Mouse (Mus musculus): ENCODE results near the gene Adgrv1. TPM values are rescaled to one million over a fixed set of nuclear protein-coding genes. Genes with fewer than 3 reads are reported as not detected.

Adgrv1 gene
- polyA plus RNA-seq, 1 experiment from 2014 or later = 1.4 TPM

- Histone ChIP-seq H3K36me3 (ENCODE audit: control insufficient read depth, insufficient read depth, low read length) (no peaks in the 10 kb centered on the region), H3K4me1 (replicated peaks; ENCODE audit: control insufficient read depth, insufficient read depth) (no peaks in the 10 kb centered on the region), H3K27ac (replicated peaks) (no peak overlapping the region), H3K4me2 (replicated peaks; ENCODE audit: low read depth) (no peak overlapping the region), H3K9me3 (ENCODE audit: control insufficient read depth, low read length) (no peaks in the 10 kb centered on the region), H3K4me3 (ENCODE audit: low read depth, low read length) (no peak overlapping the region), H3K27me3 (ENCODE audit: control insufficient read depth, insufficient read depth, low read length) (no peaks in the 10 kb centered on the region), H3K9ac (ENCODE audit: low read length) (no peak overlapping the region)
- 56% methylated on average over 1 of the region's 1 CpGs for WGBS
- TF ChIP-seq EP300 (optimal IDR thresholded peaks at IDR 0.05) (no peak), CTCF (IDR thresholded peaks at IDR 0.05; ENCODE audit: low read depth) (no peak)
- no peak for ATAC-seq (ENCODE audit: low FRiP score, low TSS enrichment)
- no peak for DNase-seq (ENCODE audit: low spot score)
Observed at GRCm38 (mm10) chr13:81090051-81090836, 542.7 kb downstream of the Adgrv1 start.

- H3K27me3 ChIP-seq (ENCODE audit: control insufficient read depth, insufficient read depth, low read length) = no peaks in the 10 kb centered on the region
- TF ChIP-seq EP300 (optimal IDR thresholded peaks at IDR 0.05) = no peak
- TF ChIP-seq CTCF (IDR thresholded peaks at IDR 0.05; ENCODE audit: low read depth) = no peak
- H3K9me3 ChIP-seq (ENCODE audit: control insufficient read depth, low read length) = no peaks in the 10 kb centered on the region
- ATAC-seq (ENCODE audit: low FRiP score, low TSS enrichment) (no peak), DNase-seq (ENCODE audit: low spot score) (no peak)
- H3K4me3 ChIP-seq (ENCODE audit: low read depth, low read length) = no peak overlapping the region
- H3K9ac ChIP-seq (ENCODE audit: low read length) = no peak overlapping the region
- H3K27ac ChIP-seq (replicated peaks) = no peak overlapping the region
- H3K4me1 ChIP-seq (replicated peaks; ENCODE audit: control insufficient read depth, insufficient read depth) = no peaks in the 10 kb centered on the region
- 81% methylated on average over 2 of the region's 2 CpGs for WGBS
- no peak overlapping the region for H3K4me2 ChIP-seq (replicated peaks; ENCODE audit: low read depth)
- no peaks in the 10 kb centered on the region for H3K36me3 ChIP-seq (ENCODE audit: control insufficient read depth, insufficient read depth, low read length)
Observed at GRCm38 (mm10) chr13:81086969-81087682, 545.8 kb downstream of the Adgrv1 start.

DNA sequence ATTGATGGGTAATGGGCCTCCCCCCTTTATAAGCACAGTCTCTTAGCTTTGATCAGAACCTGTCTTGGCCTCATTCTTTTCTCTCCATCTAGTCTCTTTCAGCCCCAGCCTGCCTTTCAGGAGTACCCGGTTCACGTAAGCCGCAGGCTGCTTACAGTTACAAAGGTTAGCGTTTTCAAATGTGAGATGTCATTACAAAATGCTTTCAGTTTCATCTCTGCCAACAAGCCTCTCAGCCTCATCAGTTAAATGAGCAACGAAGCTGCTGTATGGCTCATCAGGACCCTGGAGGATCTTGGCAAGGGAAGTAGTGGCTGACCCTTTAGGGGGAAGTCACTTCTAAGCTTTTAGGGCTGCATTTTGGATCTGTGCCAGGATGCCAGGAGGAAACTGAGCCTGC, 560.7 kb downstream of the Adgrv1 start:
- H3K27me3 ChIP-seq (ENCODE audit: control insufficient read depth, insufficient read depth, low read length) = no peaks in the 10 kb centered on the region
- H3K4me3 ChIP-seq (ENCODE audit: low read depth, low read length) = no peak overlapping the region
- DNase-seq (ENCODE audit: low spot score) = no peak
- H3K4me1 ChIP-seq (replicated peaks; ENCODE audit: control insufficient read depth, insufficient read depth) = no peaks in the 10 kb centered on the region
- TF ChIP-seq CTCF (IDR thresholded peaks at IDR 0.05; ENCODE audit: low read depth) (no peak), EP300 (optimal IDR thresholded peaks at IDR 0.05) (no peak)
- 82% methylated on average over 5 of the region's 5 CpGs for WGBS
- H3K9ac ChIP-seq (ENCODE audit: low read length) = no peak overlapping the region
- no peak overlapping the region for H3K4me2 ChIP-seq (replicated peaks; ENCODE audit: low read depth)
- H3K27ac ChIP-seq (replicated peaks) = no peak overlapping the region
- H3K9me3 ChIP-seq (ENCODE audit: control insufficient read depth, low read length) = no peaks in the 10 kb centered on the region
- H3K36me3 ChIP-seq (ENCODE audit: control insufficient read depth, insufficient read depth, low read length) = no peaks in the 10 kb centered on the region
- no peak for ATAC-seq (ENCODE audit: low FRiP score, low TSS enrichment)

DNA sequence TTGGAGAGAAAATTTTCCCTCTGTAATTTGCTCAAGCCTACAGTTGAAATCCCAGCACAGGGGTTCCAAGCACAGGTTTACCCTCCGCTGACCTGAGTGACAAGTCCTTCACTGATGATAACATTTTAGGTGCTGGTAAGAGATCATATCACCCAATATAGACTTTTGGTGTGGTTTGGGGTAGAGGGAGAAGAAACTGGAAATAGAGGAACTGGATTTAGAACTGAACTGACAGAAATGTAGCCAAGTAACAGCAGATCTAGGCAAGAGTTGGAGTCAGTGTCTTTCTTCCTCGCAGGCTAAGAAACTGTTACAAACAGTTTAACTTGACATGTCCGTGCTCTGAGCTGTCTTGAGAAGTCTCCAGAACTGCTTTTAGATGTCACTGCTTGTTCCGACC, 581.5 kb downstream of the Adgrv1 start:
- H3K27me3 ChIP-seq (ENCODE audit: control insufficient read depth, insufficient read depth, low read length) = no peaks in the 10 kb centered on the region
- no peak overlapping the region for H3K9ac ChIP-seq (ENCODE audit: low read length)
- no peaks in the 10 kb centered on the region for H3K4me1 ChIP-seq (replicated peaks; ENCODE audit: control insufficient read depth, insufficient read depth)
- ATAC-seq (ENCODE audit: low FRiP score, low TSS enrichment) (no peak), DNase-seq (ENCODE audit: low spot score) (no peak)
- H3K9me3 ChIP-seq (ENCODE audit: control insufficient read depth, low read length) = no peaks in the 10 kb centered on the region
- no peak overlapping the region for H3K4me2 ChIP-seq (replicated peaks; ENCODE audit: low read depth)
- H3K36me3 ChIP-seq (ENCODE audit: control insufficient read depth, insufficient read depth, low read length) = no peaks in the 10 kb centered on the region
- H3K27ac ChIP-seq (replicated peaks) = no peak overlapping the region
- 78% methylated on average over 4 of the region's 4 CpGs for WGBS
- TF ChIP-seq CTCF (IDR thresholded peaks at IDR 0.05; ENCODE audit: low read depth) (no peak), EP300 (optimal IDR thresholded peaks at IDR 0.05) (no peak)
- H3K4me3 ChIP-seq (ENCODE audit: low read depth, low read length) = no peak overlapping the region

DNA sequence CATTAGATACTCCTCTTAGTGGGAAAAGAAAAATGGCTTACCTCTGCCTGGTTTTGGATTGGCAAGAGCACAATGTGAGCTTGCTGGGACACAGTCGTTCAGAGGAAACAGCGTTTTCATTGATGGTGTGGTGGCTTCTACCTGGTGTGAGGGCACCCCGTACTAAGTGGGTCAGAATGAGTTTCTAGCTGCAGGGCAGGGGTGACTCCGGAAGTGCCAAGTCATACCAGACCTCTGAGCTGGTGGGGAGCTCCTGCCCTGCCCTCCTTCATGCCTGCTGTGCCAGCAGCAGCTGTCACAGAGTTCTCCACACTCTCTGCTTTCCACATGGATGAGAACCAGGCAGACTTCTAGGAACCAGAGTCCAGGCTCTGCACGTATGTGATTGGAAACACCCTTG, 582.0 kb downstream of the Adgrv1 start:
- Histone ChIP-seq H3K9me3 (ENCODE audit: control insufficient read depth, low read length) (no peaks in the 10 kb centered on the region), H3K36me3 (ENCODE audit: control insufficient read depth, insufficient read depth, low read length) (no peaks in the 10 kb centered on the region), H3K27me3 (ENCODE audit: control insufficient read depth, insufficient read depth, low read length) (no peaks in the 10 kb centered on the region), H3K4me2 (replicated peaks; ENCODE audit: low read depth) (no peak overlapping the region), H3K4me3 (ENCODE audit: low read depth, low read length) (no peak overlapping the region), H3K27ac (replicated peaks) (no peak overlapping the region), H3K9ac (ENCODE audit: low read length) (no peak overlapping the region), H3K4me1 (replicated peaks; ENCODE audit: control insufficient read depth, insufficient read depth) (no peaks in the 10 kb centered on the region)
- 69% methylated on average over 5 of the region's 5 CpGs for WGBS
- TF ChIP-seq EP300 (optimal IDR thresholded peaks at IDR 0.05) = no peak
- no peak for ATAC-seq (ENCODE audit: low FRiP score, low TSS enrichment)
- DNase-seq (ENCODE audit: low spot score) = no peak

DNA sequence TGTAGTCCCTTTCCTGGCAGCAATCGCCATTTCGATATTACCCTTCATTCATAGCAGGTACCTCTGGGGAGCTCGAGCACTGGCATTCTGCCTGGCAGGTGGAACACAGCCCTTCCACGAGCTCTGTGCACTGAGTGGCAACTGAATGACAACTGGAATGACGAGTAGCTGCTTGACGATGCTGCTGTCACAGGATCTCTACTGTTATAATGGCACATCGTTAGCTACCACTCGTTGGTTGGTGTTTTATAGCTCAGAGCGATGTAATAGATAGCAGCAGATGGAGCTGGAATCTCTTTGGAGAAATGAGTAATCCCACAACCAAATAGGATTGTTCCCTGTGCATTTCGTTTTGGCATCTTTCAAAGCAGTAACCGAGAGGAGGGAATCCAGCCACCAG, 587.6 kb downstream of the Adgrv1 start:
- Histone ChIP-seq H3K9ac (ENCODE audit: low read length) (no peak overlapping the region), H3K9me3 (ENCODE audit: control insufficient read depth, low read length) (no peaks in the 10 kb centered on the region), H3K27me3 (ENCODE audit: control insufficient read depth, insufficient read depth, low read length) (no peaks in the 10 kb centered on the region), H3K27ac (replicated peaks) (no peak overlapping the region), H3K4me2 (replicated peaks; ENCODE audit: low read depth) (no peak overlapping the region), H3K4me1 (replicated peaks; ENCODE audit: control insufficient read depth, insufficient read depth) (no peaks in the 10 kb centered on the region), H3K4me3 (ENCODE audit: low read depth, low read length) (no peak overlapping the region), H3K36me3 (ENCODE audit: control insufficient read depth, insufficient read depth, low read length) (no peaks in the 10 kb centered on the region)
- TF ChIP-seq CTCF (IDR thresholded peaks at IDR 0.05; ENCODE audit: low read depth) = no peak
- TF ChIP-seq EP300 (optimal IDR thresholded peaks at IDR 0.05) = no peak
- ATAC-seq (ENCODE audit: low FRiP score, low TSS enrichment) = no peak
- DNase-seq (ENCODE audit: low spot score) = no peak
- 82% methylated on average over 11 of the region's 11 CpGs for WGBS

Small RNA genes lying within 50 kb of the gene (microRNA-seq; reads per million reads assigned to microRNA genes)
- not detected for gene Gm25241

Other genes with a start within 250 kb of the Adgrv1 start
- 14.2 and 16.2 TPM in 2 replicates for gene Lysmd3, start 24.5 kb upstream of the Adgrv1 start, polyA plus RNA-seq (2015; fragmentation: Nextera tagmentation; extraction: Ambion mirVana)
- gene Polr3g, start 77.9 kb upstream of the Adgrv1 start, polyA plus RNA-seq (2015; fragmentation: Nextera tagmentation; extraction: Ambion mirVana) = 34.0 and 39.6 TPM in 2 replicates
- 11.1 and 11.7 TPM in 2 replicates for gene Mblac2, start 78.2 kb upstream of the Adgrv1 start, polyA plus RNA-seq (2015; fragmentation: Nextera tagmentation; extraction: Ambion mirVana)
- gene Cetn3, start 149.9 kb upstream of the Adgrv1 start, polyA plus RNA-seq (2015; fragmentation: Nextera tagmentation; extraction: Ambion mirVana) = 166 and 170 TPM in 2 replicates

Data from stomach, postnatal 0 days (tissue).